Mouse (Mus musculus): ENCODE data around the gene Il17rc. TPM values are rescaled to one million over a fixed set of nuclear protein-coding genes. Genes with fewer than 3 reads are reported as not detected.

Il17rc gene
- 3.2 and 3.8 TPM in 2 replicates for total RNA-seq (2014; rRNA removed)
- 4.3 and 4.8 TPM in 2 replicates for polyA plus RNA-seq (2015; fragmentation: Nextera tagmentation; extraction: Ambion mirVana)

DNA sequence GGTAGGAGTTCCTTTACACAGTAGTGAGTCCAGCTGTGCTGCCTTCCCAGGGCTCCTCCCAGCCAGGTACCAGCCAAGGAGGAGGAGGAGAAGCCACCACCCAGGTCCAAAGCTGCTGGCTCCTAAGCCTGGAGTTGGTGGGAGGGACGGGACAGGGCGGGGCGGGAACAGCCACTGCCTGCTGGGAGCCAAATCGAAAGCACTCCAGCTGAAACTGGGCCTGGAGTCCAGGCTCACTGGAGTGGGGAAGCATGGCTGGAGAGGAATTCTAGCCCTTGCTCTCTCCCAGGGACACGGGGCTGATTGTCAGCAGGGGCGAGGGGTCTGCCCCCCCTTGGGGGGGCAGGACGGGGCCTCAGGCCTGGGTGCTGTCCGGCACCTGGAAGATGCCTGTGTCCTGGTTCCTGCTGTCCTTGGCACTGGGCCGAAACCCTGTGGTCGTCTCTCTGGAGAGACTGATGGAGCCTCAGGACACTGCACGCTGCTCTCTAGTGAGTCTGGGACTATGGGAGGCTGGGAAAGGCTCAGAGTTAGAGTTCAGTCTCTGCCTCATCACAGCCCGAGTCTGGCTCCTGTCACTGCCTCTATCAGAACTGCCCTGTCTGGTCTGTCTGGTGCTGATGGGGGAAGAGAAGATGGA, at the start of gene Il17rc:
TSS of gene Il17rc (plus strand) at position 131 of the 640 bp plus-strand sequence.
- Histone ChIP-seq H3K4me3 (ENCODE audit: low read depth, low read length) (no peak within 1 kb of the TSS), H3K9me3 (ENCODE audit: low read length) (no peaks in the 10 kb centered on the region), H3K9ac (no peak within 1 kb of the TSS), H3K27me3 (ENCODE audit: insufficient read depth, low read length) (peaks cover 13% of the 10 kb centered on the region), H3K4me1 (ENCODE audit: insufficient read depth) (0 out of 2 replicates have a peak, but pooled peaks cover 4% of the 10 kb centered on the region), H3K4me2 (ENCODE audit: low read depth) (peak within 1 kb of the TSS; percentile 19; the same call in 1 of the 2 replicates), H3K36me3 (ENCODE audit: insufficient read depth) (no peaks in the 10 kb centered on the region), H3K27ac (ENCODE audit: low read depth, low read length) (no peak within 1 kb of the TSS)
- 24% methylated on average over 12 of the region's 12 CpGs for WGBS
- ATAC-seq (no peak), DNase-seq (no peak)
- no peak for TF ChIP-seq CTCF (IDR thresholded peaks at IDR 0.05; ENCODE audit: low read depth)

DNA sequence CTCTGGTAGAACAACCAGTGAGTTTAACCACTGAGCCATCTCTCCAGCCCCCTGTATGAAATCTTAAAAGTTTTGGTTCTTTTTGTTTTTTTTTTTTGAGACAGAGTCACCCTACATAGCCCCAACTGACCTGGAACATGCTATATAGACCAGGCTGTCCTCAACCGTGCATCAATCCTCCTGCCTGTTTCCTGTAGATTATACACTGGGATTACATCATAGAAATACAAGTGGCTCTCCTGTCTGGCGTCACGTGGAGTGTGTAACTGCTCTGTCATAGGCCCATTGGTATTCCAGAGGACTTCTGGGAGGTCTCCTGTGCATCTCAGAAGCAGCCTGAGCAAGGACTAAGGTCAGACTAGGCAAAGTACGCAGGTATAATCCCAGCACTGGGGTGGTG, 48.2 kb upstream of the Il17rc start:
- no peaks in the 10 kb centered on the region for H3K36me3 ChIP-seq (ENCODE audit: insufficient read depth)
- DNase-seq = no peak
- no peak overlapping the region for H3K4me3 ChIP-seq (ENCODE audit: low read depth, low read length)
- no peak overlapping the region for H3K4me2 ChIP-seq (ENCODE audit: low read depth)
- WGBS = 69% methylated on average over 4 of the region's 4 CpGs
- no peak for ATAC-seq
- H3K9me3 ChIP-seq (ENCODE audit: low read length) = no peaks in the 10 kb centered on the region
- H3K27ac ChIP-seq (ENCODE audit: low read depth, low read length) = no peak overlapping the region
- no peaks in the 10 kb centered on the region for H3K4me1 ChIP-seq (ENCODE audit: insufficient read depth)
- no peak for TF ChIP-seq CTCF (IDR thresholded peaks at IDR 0.05; ENCODE audit: low read depth)
- H3K27me3 ChIP-seq (ENCODE audit: insufficient read depth, low read length) = no peaks in the 10 kb centered on the region
- H3K9ac ChIP-seq = no peak overlapping the region

DNA sequence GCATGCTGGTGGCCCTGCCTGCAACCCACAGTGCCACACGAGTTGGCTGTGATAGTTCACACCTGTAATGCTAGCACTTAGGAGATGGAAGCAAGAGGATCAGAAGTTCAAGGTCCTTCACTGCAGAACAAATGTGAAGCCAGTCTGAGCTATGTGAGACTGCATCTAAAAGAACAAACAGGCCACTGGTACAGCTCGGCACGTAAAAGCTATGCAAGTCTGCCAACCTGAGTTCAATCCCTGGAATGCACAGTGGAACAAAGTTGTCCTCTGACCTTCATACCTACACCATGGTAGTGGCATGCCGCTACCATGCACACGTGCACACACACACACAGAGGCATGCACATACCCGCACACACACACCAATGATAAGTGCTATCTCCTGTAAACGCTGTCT, 47.0 kb upstream of the Il17rc start:
- no peaks in the 10 kb centered on the region for H3K4me1 ChIP-seq (ENCODE audit: insufficient read depth)
- no peaks in the 10 kb centered on the region for H3K27me3 ChIP-seq (ENCODE audit: insufficient read depth, low read length)
- no peaks in the 10 kb centered on the region for H3K36me3 ChIP-seq (ENCODE audit: insufficient read depth)
- WGBS = 84% methylated on average over 7 of the region's 7 CpGs
- TF ChIP-seq CTCF (IDR thresholded peaks at IDR 0.05; ENCODE audit: low read depth) = no peak
- no peak overlapping the region for H3K9ac ChIP-seq
- H3K9me3 ChIP-seq (ENCODE audit: low read length) = no peaks in the 10 kb centered on the region
- ATAC-seq (no peak), DNase-seq (no peak)
- no peak overlapping the region for H3K4me2 ChIP-seq (ENCODE audit: low read depth)
- no peak overlapping the region for H3K27ac ChIP-seq (ENCODE audit: low read depth, low read length)
- H3K4me3 ChIP-seq (ENCODE audit: low read depth, low read length) = no peak overlapping the region

DNA sequence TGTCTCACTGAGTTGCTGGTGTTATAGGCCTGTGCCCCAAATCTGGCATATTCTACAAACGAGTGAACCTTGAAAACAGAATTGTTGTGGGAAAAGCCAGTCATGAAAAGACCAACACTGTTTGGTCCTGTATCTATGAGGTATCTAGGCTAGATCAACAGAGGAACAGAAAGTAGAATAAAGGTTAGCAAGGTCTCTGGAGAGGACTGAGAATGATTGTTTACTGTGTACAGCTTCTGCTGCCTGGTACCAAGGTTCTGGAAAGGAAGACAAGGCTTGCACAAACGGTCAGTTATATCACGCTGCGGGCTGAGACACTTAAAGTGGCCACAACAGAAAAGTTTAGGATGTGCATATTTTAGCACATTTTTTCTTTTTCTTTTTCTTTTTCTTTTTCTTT, 44.5 kb upstream of the Il17rc start:
- no peak overlapping the region for H3K27ac ChIP-seq (ENCODE audit: low read depth, low read length)
- WGBS = 92% methylated on average over 4 of the region's 4 CpGs
- DNase-seq (no peak), ATAC-seq (no peak)
- no peak overlapping the region for H3K4me3 ChIP-seq (ENCODE audit: low read depth, low read length)
- no peak overlapping the region for H3K4me2 ChIP-seq (ENCODE audit: low read depth)
- H3K4me1 ChIP-seq (ENCODE audit: insufficient read depth) = no peaks in the 10 kb centered on the region
- H3K27me3 ChIP-seq (ENCODE audit: insufficient read depth, low read length) = no peaks in the 10 kb centered on the region
- TF ChIP-seq CTCF (IDR thresholded peaks at IDR 0.05; ENCODE audit: low read depth) = no peak
- H3K9me3 ChIP-seq (ENCODE audit: low read length) = no peaks in the 10 kb centered on the region
- H3K9ac ChIP-seq = no peak overlapping the region
- no peaks in the 10 kb centered on the region for H3K36me3 ChIP-seq (ENCODE audit: insufficient read depth)

DNA sequence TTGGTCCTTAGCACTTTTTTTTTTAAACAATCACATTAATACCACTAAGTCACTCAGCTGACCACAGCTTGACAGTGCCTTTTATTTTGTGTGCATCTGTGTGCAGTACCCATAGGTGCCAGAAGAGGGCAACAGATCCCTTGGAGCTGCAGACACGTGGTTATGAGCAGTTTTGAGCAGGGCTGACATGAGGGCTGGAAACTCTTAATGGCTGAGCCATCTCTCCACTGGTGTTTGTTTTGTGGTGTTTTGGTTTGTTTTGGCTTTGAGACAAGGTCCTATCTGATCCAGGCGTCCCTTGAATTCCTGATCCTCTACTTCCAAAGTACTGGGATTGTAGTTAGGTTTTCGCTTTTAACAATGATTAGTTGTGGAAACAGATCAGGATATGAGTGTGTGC, 43.8 kb upstream of the Il17rc start:
- peak; percentile 28 for DNase-seq
- no peak for ATAC-seq
- H3K9ac ChIP-seq = no peak overlapping the region
- peak; percentile 77 for TF ChIP-seq CTCF (IDR thresholded peaks at IDR 0.05; ENCODE audit: low read depth)
- no peak overlapping the region for H3K27ac ChIP-seq (ENCODE audit: low read depth, low read length)
- no peaks in the 10 kb centered on the region for H3K36me3 ChIP-seq (ENCODE audit: insufficient read depth)
- no peaks in the 10 kb centered on the region for H3K4me1 ChIP-seq (ENCODE audit: insufficient read depth)
- no peak overlapping the region for H3K4me3 ChIP-seq (ENCODE audit: low read depth, low read length)
- H3K4me2 ChIP-seq (ENCODE audit: low read depth) = no peak overlapping the region
- H3K9me3 ChIP-seq (ENCODE audit: low read length) = no peaks in the 10 kb centered on the region
- H3K27me3 ChIP-seq (ENCODE audit: insufficient read depth, low read length) = no peaks in the 10 kb centered on the region
- WGBS = 64% methylated on average over 3 of the region's 3 CpGs

DNA sequence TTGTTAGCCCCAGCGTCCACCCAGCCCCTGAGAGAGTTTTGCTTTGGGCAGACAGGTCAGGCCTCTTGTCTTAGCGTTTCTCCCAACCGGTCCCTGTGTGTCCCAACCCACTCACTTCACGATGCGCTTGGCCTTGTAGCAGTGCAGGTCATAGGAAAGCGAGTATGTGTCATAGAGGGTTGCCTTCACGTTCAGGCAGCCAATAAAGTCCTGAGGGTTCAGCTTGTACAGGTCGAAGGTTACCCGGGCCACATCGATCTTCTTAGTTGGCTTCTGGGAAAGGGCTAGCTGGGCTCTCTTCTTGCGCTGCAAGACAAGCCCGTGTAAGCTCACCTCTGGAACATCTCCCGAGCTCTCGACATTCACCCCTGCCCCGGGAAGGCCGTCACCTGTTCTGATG, 43.2 kb upstream of the Il17rc start:
- Histone ChIP-seq H3K4me3 (ENCODE audit: low read depth, low read length) (no peak overlapping the region), H3K36me3 (ENCODE audit: insufficient read depth) (no peaks in the 10 kb centered on the region), H3K27ac (ENCODE audit: low read depth, low read length) (no peak overlapping the region), H3K4me1 (ENCODE audit: insufficient read depth) (no peaks in the 10 kb centered on the region), H3K9ac (no peak overlapping the region), H3K4me2 (ENCODE audit: low read depth) (no peak overlapping the region), H3K27me3 (ENCODE audit: insufficient read depth, low read length) (no peaks in the 10 kb centered on the region), H3K9me3 (ENCODE audit: low read length) (no peaks in the 10 kb centered on the region)
- WGBS = 94% methylated on average over 16 of the region's 16 CpGs
- no peak for DNase-seq
- ATAC-seq = no peak
- TF ChIP-seq CTCF (IDR thresholded peaks at IDR 0.05; ENCODE audit: low read depth) = no peak

DNA sequence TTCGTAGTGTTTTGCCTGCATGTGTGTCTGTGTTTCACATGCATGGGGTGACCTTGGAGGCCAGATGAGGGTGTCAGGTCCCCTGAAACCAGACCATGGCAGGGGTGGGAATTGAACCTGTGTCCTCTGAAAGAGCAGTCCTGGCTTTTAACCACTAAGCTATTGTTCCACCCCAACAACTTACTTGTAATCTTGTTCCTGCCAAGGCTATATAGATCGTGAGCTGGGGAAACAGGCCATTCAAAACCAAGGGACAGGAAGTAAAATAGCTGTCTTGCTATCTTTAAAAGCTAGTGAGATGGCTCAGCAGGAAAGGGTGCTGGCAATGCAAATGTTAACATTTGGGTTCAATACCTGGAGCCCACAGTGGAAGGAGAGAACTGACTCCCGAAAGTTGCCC, 41.3 kb upstream of the Il17rc start:
- Histone ChIP-seq H3K4me1 (ENCODE audit: insufficient read depth) (no peaks in the 10 kb centered on the region), H3K4me2 (ENCODE audit: low read depth) (no peak overlapping the region), H3K4me3 (ENCODE audit: low read depth, low read length) (no peak overlapping the region), H3K9me3 (ENCODE audit: low read length) (no peaks in the 10 kb centered on the region), H3K9ac (no peak overlapping the region), H3K36me3 (ENCODE audit: insufficient read depth) (no peaks in the 10 kb centered on the region), H3K27ac (ENCODE audit: low read depth, low read length) (no peak overlapping the region), H3K27me3 (ENCODE audit: insufficient read depth, low read length) (no peaks in the 10 kb centered on the region)
- 78% methylated on average over 3 of the region's 3 CpGs for WGBS
- DNase-seq (no peak), ATAC-seq (no peak)
- TF ChIP-seq CTCF (IDR thresholded peaks at IDR 0.05; ENCODE audit: low read depth) = no peak
